Mouse (Mus musculus): ENCODE data around the gene Ryr3.
A peak's percentile ranks its signal among the peaks of the same experiment; 100 is the strongest.

The Ryr3 gene

DNA sequence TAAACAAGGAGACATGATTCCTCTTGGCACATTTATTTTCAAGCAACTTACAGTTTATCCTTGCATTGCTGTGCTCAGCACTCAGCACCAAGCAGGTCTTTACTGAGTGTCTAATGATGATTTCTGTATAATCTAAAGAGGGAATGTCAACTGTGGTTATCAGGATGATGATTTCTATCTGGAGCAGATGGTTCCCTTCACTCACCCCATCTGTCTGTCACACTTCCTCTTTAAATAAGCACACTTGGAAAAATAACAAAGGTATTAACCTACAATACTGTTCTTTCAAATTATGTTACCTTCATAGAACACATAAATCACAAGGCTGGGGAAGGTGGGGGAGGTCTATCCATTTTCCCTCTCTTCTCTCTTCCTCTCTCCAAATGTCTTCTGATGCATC, 304.3 kb downstream of the Ryr3 start:
- DNase-seq (ENCODE audit: extremely low spot score), result no peak

DNA sequence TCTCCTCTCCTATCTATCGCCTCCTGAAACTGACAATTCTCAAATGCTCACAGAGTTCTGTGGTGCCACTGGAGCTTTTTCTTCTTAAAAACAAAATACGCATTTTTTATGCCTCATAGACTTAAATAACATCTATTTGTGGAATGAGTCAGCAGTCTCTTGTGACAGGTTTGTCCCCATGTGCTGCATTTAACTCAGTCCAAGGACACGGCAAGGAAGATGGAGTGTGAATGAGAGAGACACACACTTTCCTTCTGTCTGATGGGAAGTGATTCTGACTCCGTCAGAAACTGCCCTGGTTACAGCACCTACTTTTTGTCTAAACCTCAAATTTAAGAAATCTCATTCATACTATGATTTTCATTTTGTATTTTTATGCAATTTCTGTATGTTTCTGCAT, 306.3 kb downstream of the Ryr3 start:
- no peak for DNase-seq (ENCODE audit: extremely low spot score)

GRCm38 (mm10) chr2:112909142-112909541, 307.8 kb downstream of the Ryr3 start:
- no peak for DNase-seq (ENCODE audit: extremely low spot score)

GRCm38 (mm10) chr2:112900747-112901146, 316.1 kb downstream of the Ryr3 start:
- DNase-seq (ENCODE audit: extremely low spot score), result no peak

DNA sequence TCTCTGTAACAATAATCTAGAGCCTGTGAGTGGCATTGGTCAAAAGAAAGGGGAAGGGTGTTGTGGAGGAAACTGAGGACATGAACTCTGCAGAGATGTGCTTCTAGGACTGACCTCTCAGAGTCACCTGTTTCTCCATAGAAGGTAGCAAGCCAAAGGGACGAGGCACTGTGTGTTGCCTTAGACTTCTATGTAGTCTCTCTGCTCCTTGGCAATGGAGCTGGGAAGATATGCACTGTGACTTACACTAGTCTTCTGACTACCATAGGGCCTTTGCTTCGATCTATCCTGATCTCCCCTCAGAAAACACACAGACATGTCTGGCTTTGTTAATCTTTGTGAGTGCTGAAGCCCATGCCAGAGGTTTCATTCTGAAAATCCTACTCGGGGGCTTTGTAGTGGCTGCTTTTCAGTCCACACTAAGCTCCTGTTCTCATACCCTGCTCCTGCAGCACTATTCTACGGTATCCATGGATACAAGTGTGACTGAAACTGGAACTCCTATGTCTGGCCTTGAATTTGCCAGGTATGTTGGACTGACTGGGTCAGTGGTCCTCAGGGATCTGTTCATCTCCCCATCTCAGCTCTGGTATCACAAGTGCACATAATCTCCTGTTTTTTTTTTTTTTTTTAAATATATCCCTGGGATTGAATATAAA, 332.3 kb downstream of the Ryr3 start:
- DNase-seq (ENCODE audit: extremely low spot score), result no peak

DNA sequence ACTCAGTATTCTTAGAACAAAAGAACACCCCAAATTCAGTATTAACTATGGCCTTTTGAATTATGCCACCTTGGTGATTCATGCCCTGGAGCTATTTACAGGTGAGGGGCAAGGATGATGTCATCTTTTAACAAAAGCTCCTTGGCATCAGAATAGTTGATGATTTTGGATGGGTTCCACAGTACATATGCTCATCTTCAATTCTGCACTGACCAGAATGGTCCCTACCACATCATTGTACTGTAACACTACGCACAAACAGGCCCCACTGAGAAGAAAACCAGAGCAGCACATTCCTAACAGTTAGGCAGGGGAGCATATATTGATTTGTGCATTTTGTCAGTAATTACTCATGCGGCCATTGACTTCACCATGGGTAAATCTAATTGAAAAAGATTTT, 335.1 kb downstream of the Ryr3 start:
- no peak for DNase-seq (ENCODE audit: extremely low spot score)

GRCm38 (mm10) chr2:112881376-112881775, 335.5 kb downstream of the Ryr3 start:
- DNase-seq (ENCODE audit: extremely low spot score), result no peak

- DNase-seq (ENCODE audit: extremely low spot score), result no peak
These were observed 339.5 kb downstream of the Ryr3 start for GRCm38 (mm10) chr2:112877404-112877803.

GRCm38 (mm10) chr2:112866043-112866551, 350.8 kb downstream of the Ryr3 start:
- no peak for DNase-seq (ENCODE audit: extremely low spot score)

DNA sequence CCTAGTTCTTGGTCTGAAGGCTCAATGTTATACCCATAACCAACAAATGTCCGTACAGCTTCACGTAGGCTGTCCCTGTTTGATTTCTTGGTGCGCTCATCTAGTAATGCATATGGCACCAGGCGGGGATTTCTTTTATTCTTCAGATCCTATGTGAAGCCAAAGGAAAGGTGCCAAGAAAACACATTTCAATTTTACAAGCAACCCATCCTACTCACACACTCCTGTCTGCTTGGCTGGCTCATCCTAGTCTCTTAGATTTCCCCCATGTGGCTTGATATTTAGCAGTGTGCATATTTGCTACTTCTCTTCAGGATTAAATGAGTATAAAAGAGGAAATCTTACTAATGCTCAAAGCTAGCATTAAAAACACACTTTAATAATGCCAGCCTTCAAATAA, 355.1 kb downstream of the Ryr3 start:
- no peak for DNase-seq (ENCODE audit: extremely low spot score)

GRCm38 (mm10) chr2:112845583-112846512, 371.0 kb downstream of the Ryr3 start:
- no peak for DNase-seq (ENCODE audit: extremely low spot score)

GRCm38 (mm10) chr2:112842877-112843276, 374.0 kb downstream of the Ryr3 start:
- DNase-seq (ENCODE audit: extremely low spot score), result peak; percentile 21

GRCm38 (mm10) chr2:112831423-112832305, 385.2 kb downstream of the Ryr3 start:
- DNase-seq (ENCODE audit: extremely low spot score), result peak; percentile 46

DNA sequence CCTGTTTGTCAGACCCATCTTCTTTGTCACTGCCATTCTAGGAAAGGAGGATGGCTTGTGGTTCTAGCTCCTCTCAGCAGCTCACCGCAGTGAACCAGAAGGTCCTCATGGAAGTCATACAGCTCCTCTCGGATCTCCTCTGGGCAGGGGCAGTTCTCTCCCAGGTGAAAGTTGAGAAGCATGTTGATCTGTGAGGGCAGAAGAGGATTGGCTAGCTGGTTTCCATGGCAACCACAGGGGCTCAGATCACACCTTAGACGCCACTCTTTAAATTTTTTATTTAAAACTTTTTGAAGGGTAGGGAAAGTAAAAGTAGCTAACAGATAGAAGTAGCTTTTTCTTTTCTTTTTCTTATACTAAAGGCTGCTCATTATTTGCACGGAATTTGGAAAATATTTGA, 390.3 kb downstream of the Ryr3 start:
- peak; percentile 31 for DNase-seq (ENCODE audit: extremely low spot score)

GRCm38 (mm10) chr2:112822721-112823120, 394.2 kb downstream of the Ryr3 start:
- no peak for DNase-seq (ENCODE audit: extremely low spot score)

- no peak for DNase-seq (ENCODE audit: extremely low spot score)
These were observed 397.8 kb downstream of the Ryr3 start for GRCm38 (mm10) chr2:112819059-112819458.

DNA sequence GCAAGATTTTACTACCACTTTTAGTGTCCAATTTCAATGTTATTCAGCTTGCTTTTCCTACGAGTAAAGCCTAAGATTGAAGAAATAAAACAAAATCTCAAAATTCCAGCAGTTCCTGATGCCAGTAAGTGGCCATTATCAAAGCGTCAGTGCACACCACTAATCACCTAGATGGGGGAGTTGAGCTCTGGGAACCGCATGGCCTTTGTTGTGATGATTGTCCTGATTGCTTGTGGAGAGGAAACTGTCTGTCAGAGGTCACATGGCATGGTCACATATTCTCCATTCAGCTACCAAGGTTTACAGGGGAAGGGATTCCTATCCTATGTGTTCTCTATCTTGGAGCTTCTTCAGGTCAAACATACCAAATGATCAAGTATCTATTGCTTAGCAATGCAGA, 399.9 kb downstream of the Ryr3 start:
- no peak for DNase-seq (ENCODE audit: extremely low spot score)

DNA sequence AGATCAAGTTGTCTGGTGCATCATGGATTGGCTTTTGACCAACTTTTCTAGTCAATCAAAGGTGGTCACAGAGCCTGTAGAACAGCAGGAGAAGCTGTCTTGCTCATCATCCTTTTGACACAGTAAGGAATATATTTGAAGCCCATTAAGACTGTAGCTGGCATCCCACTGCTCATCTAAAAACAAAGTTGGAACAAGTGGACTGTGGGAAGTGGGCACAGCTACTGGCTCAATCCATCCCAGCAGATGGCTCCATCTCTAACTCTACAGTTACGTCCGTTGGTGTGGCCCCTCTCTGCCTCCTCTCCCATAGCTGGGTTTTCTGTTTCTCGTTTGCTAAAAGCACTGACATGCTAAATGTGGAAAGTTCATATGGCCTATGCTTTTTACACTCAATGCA, 400.9 kb downstream of the Ryr3 start:
- no peak for DNase-seq (ENCODE audit: extremely low spot score)

DNA sequence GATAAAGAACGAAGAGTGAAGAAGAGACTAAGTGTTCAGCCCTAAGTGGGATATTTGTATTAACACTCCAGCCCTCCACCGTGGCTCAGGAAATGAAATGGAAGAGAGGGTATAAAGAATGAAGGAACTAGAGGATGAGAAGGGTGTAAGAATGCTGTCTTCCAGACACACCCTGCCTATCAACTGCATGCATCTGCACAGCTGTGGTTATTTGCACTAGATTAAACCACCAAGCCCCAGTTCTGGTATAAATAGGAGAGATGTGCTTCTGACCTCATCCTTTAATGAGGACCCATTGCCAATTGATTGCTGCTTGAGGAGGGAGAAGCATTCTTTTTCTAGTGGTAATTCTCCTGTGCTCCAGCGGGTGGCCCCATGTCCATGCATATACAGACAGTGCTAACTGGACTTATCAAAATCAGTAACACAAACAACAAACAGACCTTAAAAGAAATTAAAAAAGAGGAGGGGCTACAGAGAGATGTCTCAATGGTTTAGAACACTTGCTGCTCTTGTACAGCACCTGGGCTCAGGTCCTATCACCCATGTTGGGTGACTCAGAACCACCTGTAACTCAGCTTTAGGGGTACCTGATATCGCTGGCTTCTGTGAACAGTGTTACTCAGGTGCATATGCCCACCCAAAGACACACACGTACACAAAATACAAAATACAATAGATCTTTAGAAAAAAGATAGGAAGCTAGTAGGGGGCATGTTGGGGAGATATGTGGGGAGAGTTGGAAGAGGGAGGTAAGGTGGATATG, 404.1 kb downstream of the Ryr3 start:
- DNase-seq (ENCODE audit: extremely low spot score), result no peak

DNA sequence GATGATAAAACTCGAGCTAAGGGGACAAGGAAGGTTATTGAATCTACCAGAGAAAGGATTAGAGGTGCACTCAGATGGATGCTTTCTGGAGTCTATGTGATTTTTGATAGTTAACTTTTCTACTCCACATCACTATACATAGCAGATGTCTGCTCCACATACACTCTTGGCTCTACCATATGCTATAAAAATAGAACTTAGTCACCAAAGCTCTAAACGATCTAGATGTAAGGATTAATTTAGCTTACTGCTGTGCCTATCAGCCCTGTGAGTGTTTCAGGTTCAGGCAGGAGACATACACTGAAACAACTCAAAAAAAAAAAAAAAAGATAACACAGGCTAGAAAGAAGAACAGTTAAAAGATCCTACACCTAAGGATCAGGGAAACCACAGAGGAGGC, 410.9 kb downstream of the Ryr3 start:
- no peak for DNase-seq (ENCODE audit: extremely low spot score)

DNA sequence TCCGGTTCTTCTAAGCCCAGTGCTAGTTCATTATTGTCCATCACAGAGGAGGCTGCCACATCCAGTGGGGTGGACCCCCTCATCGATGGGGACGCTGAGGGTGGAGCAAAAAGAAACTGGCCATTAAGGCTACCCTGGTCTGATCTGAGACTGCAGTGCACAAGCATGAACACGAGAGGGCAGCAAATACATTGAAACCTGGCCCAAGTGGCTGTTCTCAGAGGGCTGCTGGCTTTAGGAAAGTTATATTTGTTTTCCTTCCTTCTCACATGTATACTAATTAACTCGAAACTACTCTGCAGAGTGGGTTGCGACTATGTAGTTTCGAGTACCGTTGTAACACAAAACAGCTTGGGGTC, 416.9 kb downstream of the Ryr3 start:
- peak; percentile 72 for DNase-seq (ENCODE audit: extremely low spot score)

Measured in embryo, embryonic 9.5 days (tissue).